Mouse (Mus musculus) frontal cortex, postnatal 25 days (tissue): ENCODE measurements around the gene Nmd3.

Source experiments
- DNase-seq, 2 experiments: peaks; one replicate each; pipeline ENCODE4 v3.0.0; 2022; ENCODE audit warnings: low spot score in 2 of 2

Nmd3 gene

DNA sequence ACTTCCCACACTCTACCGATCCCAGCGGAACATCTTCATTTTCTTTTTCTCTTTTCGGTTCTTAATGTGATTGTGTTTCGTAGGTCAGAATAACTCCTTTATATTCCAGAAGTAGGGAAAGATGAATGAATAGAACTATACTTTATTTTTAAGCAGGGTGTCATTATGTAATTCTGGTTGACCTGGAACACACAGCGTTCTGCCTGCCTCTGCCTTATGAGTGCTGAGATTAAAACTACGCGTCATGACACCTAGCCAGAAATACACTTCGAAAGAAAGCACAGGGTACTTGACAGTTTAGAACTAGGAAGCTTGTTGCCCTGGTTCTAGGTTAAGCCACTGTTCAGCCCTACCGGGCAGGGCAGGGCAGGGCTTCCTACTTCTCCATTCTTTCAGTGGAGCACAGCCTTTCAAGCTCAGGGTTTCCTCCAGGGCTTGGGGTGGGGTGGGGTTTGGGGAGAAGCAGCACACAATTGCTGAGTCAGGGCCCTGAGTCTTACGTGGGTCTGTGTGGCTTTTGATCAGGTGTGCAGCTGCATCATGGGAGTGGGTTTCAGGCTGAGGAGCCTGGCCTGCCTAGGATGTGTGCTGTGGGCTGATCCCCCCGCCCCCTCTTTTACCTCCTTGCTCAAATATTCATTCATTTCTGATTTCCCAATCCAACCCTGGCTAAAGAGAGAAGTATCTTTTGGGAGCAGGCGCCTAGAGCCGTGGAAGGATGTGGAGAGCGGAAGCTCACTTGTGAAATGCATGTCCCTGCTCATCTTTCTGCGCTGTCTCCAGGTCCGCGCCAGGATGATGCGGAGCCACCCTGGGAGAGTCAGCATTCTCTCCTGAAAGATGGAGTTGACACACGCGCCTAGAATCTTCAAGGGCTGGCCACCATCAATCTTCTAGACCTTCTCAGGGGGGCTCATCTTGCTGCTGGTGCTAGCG lies 42.1 kb downstream of the Nmd3 start:
- no peak for DNase-seq

DNA sequence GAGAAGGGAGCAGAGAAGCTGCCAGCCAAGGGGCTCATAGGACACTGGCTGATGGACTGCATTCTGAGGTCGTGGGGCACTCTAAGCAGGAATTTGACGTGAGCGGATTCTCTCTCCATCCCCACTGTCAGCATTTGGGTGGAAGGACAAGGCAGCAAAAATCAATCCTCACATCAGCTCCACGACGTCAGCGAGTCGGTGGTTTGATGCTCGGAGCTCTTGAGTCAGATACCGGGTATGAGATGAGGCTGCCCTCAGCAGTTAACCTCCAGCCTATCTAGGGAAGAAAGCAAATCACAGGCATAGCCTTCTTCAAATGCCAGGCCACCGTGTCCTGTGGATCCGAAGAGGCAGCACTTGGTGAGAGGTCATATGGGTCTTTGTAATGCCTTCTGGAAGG lies 43.4 kb downstream of the Nmd3 start:
- DNase-seq = no peak

DNA sequence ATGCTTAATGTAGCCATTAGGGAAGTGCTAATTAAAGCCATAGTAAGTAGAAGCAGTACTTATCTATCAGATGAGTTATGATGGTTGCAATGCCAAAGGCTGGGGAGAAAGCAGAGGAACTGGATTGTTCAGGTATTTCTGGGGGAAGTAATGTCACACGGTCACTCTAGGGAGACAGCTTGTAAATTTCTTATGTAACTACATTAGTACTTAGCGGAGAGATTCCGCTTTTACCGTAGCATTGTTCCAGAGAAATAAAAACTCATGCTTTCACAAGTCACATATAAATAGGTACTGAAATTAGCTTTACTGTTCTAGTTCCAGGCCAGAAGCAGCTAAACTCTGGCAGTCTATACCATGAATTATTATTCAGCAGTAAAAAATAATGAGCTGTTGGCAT lies 47.4 kb downstream of the Nmd3 start:
- DNase-seq = no peak

DNA sequence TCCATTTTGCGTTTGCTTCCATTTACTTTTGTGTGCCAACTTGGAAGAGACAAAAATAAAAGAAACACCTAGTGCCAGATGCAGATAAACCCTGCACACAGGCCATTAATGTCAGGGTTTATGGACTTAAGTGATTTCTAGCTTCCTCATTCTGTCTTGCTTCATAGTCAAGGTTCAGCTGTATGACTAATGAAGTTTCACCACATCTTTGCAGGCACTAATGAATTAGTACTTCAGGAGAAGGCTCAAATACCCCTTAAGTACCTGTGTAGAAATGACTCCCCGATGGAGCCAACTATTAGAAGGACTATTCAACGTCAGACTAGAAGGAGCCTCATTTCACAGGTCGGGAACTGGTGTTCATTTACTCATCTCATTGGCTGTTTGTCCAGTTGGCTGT lies 51.6 kb downstream of the Nmd3 start:
- DNase-seq = no peak

DNA sequence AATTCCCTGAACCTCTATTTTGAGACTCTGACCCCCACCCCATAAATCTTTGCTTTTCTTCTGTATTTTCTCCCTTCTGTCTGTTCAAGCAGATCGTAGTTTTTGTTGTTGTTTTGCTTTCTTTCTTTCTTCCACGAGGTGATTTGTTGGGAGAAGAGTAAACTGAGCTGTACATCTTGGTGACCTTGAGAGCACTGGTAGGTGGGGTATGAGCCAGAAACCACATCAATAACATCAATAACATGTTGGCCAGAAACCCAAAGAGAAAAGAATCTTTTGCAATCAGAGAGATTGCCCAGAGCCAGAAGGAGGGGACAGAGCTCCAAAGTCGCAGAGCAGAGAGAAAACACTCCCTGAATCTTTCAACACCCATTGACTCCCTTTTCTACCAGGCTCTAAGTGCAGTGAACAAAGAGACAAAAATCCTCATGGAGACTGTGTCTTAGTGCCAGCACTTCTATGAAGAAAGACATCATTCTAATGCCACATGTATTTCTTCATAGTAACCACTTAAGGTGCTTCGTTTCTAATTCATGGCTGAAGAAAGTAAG lies 57.5 kb downstream of the Nmd3 start:
- no peak for DNase-seq

DNA sequence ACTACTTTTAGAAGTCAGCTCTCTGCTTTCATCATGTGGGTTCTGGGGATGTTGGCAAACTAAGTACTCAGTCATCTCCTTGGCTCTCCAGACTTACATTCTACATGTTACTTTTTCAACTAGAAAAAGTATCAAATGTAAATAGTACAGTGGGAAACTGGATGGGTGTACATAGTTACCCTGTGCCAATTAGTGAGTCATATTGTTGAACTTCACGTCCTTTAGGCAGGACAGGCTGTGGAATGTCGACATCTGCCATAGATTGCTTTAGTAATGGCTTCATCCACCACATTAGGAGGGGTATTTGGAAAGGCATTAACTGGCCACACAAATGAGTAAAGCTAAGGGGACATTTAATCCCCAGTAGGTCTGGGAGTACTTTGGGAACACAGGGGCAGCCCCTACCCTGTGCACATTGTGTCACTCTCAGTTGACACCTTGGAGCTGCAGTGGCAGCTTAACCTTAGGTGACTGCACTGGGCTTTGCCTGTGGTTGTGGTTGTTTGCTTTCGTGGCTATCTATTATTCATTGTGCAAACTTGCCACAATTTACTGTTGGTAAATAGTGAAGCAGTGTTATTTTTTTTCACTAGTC lies 71.1 kb downstream of the Nmd3 start:
- no peak for DNase-seq

DNA sequence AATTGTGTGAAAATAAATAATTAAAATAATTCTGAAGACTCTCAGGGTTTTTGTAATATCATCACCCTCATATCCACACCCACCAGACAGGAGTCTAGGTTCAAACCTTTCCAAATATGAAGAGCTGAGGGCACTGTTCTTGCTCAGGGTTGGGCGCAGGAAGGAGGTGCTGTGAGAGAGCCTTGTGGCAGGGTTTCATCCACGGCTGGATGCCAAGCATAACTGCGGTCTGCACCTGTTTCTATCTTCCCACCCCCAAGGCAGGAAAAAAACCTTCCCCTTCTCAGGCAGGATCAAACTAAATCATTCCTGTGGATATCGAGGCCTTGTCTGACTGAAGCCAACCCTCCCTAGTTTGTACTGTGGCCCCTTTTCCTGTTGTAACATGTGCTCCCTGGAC lies 75.7 kb downstream of the Nmd3 start:
- no peak for DNase-seq

DNA sequence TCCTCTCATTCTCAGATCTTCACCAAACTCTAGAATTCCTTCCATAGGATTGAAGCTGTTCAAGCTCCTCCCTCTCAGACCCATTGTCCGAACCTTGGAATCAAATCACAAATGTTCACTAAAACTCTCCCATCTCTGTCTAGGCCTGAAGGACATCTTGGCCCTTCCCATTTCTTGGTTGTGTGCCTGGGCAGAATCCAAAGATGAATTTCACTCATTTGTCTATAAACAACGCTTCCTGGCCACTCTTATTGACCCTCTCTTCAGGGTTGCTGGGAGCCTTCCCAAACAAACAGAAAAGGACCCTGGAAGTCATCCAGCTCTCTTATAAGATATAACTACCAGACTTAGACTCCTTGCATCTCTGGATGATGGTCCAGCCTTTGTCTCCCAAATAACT lies 76.2 kb downstream of the Nmd3 start:
- DNase-seq = no peak

DNA sequence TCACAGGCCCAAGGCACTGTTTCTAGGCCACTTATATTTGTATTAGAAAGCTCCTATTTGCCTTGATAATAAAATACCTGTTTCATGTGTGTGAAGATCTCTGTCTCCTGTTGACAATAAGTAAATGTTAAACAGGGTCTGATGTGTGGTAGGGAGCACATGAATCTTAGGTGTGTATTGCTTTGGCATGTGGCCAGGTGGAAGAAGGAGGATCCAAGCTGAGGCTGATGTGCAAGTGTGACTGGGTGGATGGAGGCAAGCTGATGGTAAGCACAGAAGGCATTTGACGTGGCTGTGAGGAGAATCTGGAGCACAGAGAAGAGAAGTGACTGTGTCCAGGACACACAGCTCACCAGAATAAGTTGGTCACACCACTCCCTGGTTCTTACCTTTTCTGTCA lies 77.3 kb downstream of the Nmd3 start:
- DNase-seq = no peak

DNA sequence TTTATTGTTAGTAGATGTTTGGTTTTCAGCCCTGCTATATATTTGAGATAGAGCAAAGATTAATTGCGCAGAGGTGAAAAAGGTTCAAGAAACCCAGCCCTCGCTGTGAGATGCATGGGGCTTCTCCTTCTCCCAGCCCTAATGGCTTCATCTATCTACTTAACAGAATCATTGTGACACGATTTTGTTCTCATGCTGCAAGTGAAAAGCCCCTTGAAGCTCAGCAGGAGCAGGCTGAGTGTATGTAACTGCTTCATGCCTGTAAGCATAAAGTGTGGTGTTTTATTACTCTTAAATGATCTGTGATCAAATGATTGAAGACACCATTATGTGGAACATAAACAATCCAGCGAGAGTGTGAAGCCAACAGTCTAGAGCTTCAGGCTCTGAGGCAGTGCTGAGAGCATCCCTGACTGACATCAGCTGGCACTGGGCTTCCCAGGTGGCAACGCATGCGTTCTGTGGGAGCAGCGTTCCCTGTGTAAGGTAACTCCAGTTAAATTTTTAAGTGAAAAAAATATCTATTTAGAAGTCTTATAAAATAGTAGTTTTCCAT lies 79.1 kb downstream of the Nmd3 start:
- DNase-seq = no peak

DNA sequence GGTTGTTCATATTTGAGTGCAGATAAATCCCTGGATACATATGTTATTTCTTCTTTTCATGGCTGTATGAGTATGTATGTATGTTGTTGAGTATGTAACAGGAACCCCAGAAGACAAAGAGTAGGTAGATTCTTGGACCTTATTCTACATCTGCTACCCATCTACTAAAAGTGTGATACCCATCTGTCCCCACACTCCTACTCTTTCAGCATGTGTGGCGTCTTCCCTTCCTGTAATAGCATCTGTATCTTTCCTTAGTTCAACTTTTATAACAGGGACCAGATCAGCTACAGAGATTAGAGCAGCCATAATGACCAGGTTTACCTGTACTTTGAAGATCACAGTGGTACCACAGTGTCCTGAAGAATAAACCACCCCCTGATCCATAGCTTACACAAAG lies 81.4 kb downstream of the Nmd3 start:
- no peak for DNase-seq
